Mouse (Mus musculus) forebrain, embryonic 10.5 days (tissue): Measurements from ENCODE around the gene Cldn2. TPM values are rescaled to one million over a fixed set of nuclear protein-coding genes. Genes with fewer than 3 reads are reported as not detected.
"Not testable (repeated sequence)": the region's sequence is repeated elsewhere in the genome, so short reads cannot be mapped to it uniquely, and the experiment has no call there.

Source experiments
- DNase-seq: peaks from one replicate; pipeline ENCODE4 v3.0.0-alpha.2; 2017; ENCODE audit warnings: low spot score; ENCODE audit errors: extremely low spot score
- H3K27ac ChIP-seq: fragments of 300-500 bp; sonication (generic); 2 replicates; pipeline ENCODE4 v1.5.1; 2016; ENCODE audit warnings: mild to moderate bottlenecking
- H3K27me3 ChIP-seq: fragments of 300-500 bp; sonication (generic); 2 replicates; pipeline ENCODE4 v1.6.1; 2016; ENCODE audit warnings: mild to moderate bottlenecking; ENCODE audit not compliant: poor library complexity, severe bottlenecking
- H3K36me3 ChIP-seq: fragments of 300-500 bp; sonication (generic); replicated peaks from 2 replicates; pipeline ENCODE4 v1.6.1; 2016; ENCODE audit warnings: mild to moderate bottlenecking, moderate library complexity
- H3K4me1 ChIP-seq: fragments of 300-500 bp; sonication (generic); 2 replicates; pipeline ENCODE4 v1.6.1; 2016
- H3K4me3 ChIP-seq: fragments of 300-500 bp; sonication (generic); 2 replicates; pipeline ENCODE4 v1.5.1; 2016; ENCODE audit warnings: mild to moderate bottlenecking, moderate library complexity
- H3K9me3 ChIP-seq: fragments of 300-500 bp; sonication (generic); 2 replicates; pipeline ENCODE4 v1.6.1; 2016; ENCODE audit warnings: mild to moderate bottlenecking, moderate library complexity
- WGBS: fragments of 180-500 bp; shearing (Covaris S2); methylation state at CpG from one replicate; pipeline ENCODE4 v1.1.7; 2016; 5-methylcytosine and 5-hydroxymethylcytosine counted together
- polyA plus RNA-seq: library from polyadenylated mRNA; unstranded; fragments of >200 nt; fragmentation: Nextera tagmentation; extraction: Ambion mirVana; gene quantifications from 2 replicates; pipeline ENCODE4 v1.2.1, GENCODE M21; 2016

Gene Cldn2
- 0.25 TPM in 1 of 2 replicates, not detected in the other for polyA plus RNA-seq

GRCm38 (mm10) chrX:139800406-139800878 lies at the start of gene Cldn2:
TSS of gene Cldn2 (plus strand) at chrX:139800828.
- no peaks in the 10 kb centered on the region for H3K36me3 ChIP-seq
- H3K27me3 ChIP-seq = peaks cover 94% of the 10 kb centered on the region
- DNase-seq = no peak
- H3K27ac ChIP-seq = no peak within 1 kb of the TSS
- H3K4me1 ChIP-seq = no peaks in the 10 kb centered on the region; the same call in 1 of the 2 replicates
- no peaks in the 10 kb centered on the region for H3K9me3 ChIP-seq
- H3K4me3 ChIP-seq = no peak within 1 kb of the TSS
- 69% methylated on average over 8 of the region's 8 CpGs for WGBS

GRCm38 (mm10) chrX:139751855-139752254 lies 48.8 kb upstream of the Cldn2 start:
- peak; percentile 15 for DNase-seq
- Histone ChIP-seq H3K9me3 (no peaks in the 10 kb centered on the region; the same call in 1 of the 2 replicates), H3K36me3 (no peaks in the 10 kb centered on the region), H3K4me1 (no peaks in the 10 kb centered on the region), H3K27ac (no peak overlapping the region), H3K4me3 (no peak overlapping the region), H3K27me3 (peaks cover 27% of the 10 kb centered on the region)
- 0% methylated on average over 1 of the region's 1 CpGs for WGBS

GRCm38 (mm10) chrX:139758634-139759033 lies 42.0 kb upstream of the Cldn2 start:
- not testable (repeated sequence) for H3K9me3 ChIP-seq, H3K36me3 ChIP-seq, H3K4me3 ChIP-seq, DNase-seq, H3K4me1 ChIP-seq, H3K27ac ChIP-seq
- H3K27me3 ChIP-seq = peaks cover 19% of the 10 kb centered on the region
- WGBS = 88% methylated on average over 3 of the region's 3 CpGs

- DNase-seq = no peak
- H3K4me3 ChIP-seq = no peak overlapping the region
- 90% methylated on average over 2 of the region's 2 CpGs for WGBS
Measured at GRCm38 (mm10) chrX:139762546-139762945, 38.1 kb upstream of the Cldn2 start.

GRCm38 (mm10) chrX:139769975-139770637 lies 30.5 kb upstream of the Cldn2 start:
- no peak overlapping the region for H3K27ac ChIP-seq
- 86% methylated on average over 13 of the region's 13 CpGs for WGBS
- no peaks in the 10 kb centered on the region for H3K4me1 ChIP-seq
- H3K27me3 ChIP-seq = peaks cover 82% of the 10 kb centered on the region
- no peak for DNase-seq
- no peak overlapping the region for H3K4me3 ChIP-seq
- no peaks in the 10 kb centered on the region for H3K36me3 ChIP-seq
- H3K9me3 ChIP-seq = no peaks in the 10 kb centered on the region

More at GRCm38 (mm10) chrX:139762546-139762945, 38.1 kb upstream of the Cldn2 start:
- Histone ChIP-seq H3K36me3 (no peaks in the 10 kb centered on the region), H3K27me3 (peaks cover 18% of the 10 kb centered on the region), H3K9me3 (no peaks in the 10 kb centered on the region), H3K4me1 (no peaks in the 10 kb centered on the region), H3K27ac (no peak overlapping the region)

- Histone ChIP-seq H3K36me3 (no peaks in the 10 kb centered on the region), H3K4me1 (no peaks in the 10 kb centered on the region), H3K27ac (no peak overlapping the region), H3K9me3 (no peaks in the 10 kb centered on the region), H3K4me3 (no peak overlapping the region), H3K27me3 (peaks cover 87% of the 10 kb centered on the region)
- WGBS = 35% methylated on average over 18 of the region's 18 CpGs
- DNase-seq = peak; percentile 45
Measured at GRCm38 (mm10) chrX:139774309-139775083, 26.1 kb upstream of the Cldn2 start.

- Histone ChIP-seq H3K9me3 (no peaks in the 10 kb centered on the region), H3K27ac (no peak overlapping the region), H3K4me1 (no peaks in the 10 kb centered on the region), H3K36me3 (no peaks in the 10 kb centered on the region), H3K4me3 (no peak overlapping the region), H3K27me3 (peaks cover 87% of the 10 kb centered on the region)
- 76% methylated on average over 7 of the region's 7 CpGs for WGBS
- no peak for DNase-seq
Measured at GRCm38 (mm10) chrX:139775084-139775612, 25.5 kb upstream of the Cldn2 start.

- Histone ChIP-seq H3K4me1 (peaks cover 5% of the 10 kb centered on the region), H3K36me3 (no peaks in the 10 kb centered on the region), H3K27ac (no peak overlapping the region), H3K9me3 (no peaks in the 10 kb centered on the region), H3K27me3 (peaks cover 87% of the 10 kb centered on the region), H3K4me3 (no peak overlapping the region)
- no peak for DNase-seq
- 48% methylated on average over 4 of the region's 4 CpGs for WGBS
Measured at GRCm38 (mm10) chrX:139777357-139777756, 23.3 kb upstream of the Cldn2 start.

- Histone ChIP-seq H3K27ac (no peak overlapping the region), H3K9me3 (no peaks in the 10 kb centered on the region), H3K27me3 (peaks cover 96% of the 10 kb centered on the region), H3K4me3 (no peak overlapping the region), H3K4me1 (peaks cover 14% of the 10 kb centered on the region), H3K36me3 (no peaks in the 10 kb centered on the region)
- DNase-seq = no peak
- WGBS = 76% methylated on average over 1 of the region's 1 CpGs
Measured at GRCm38 (mm10) chrX:139778886-139779285, 21.7 kb upstream of the Cldn2 start.

- Histone ChIP-seq H3K4me3 (no peak overlapping the region), H3K27ac (no peak overlapping the region), H3K27me3 (peaks cover 99% of the 10 kb centered on the region), H3K9me3 (no peaks in the 10 kb centered on the region), H3K4me1 (peaks cover 14% of the 10 kb centered on the region), H3K36me3 (no peaks in the 10 kb centered on the region)
- 84% methylated on average over 5 of the region's 5 CpGs for WGBS
- DNase-seq = no peak
Measured at GRCm38 (mm10) chrX:139779401-139779800, 21.2 kb upstream of the Cldn2 start.

GRCm38 (mm10) chrX:139780988-139781387 lies 19.6 kb upstream of the Cldn2 start:
- peaks cover 99% of the 10 kb centered on the region for H3K27me3 ChIP-seq
- H3K27ac ChIP-seq = no peak overlapping the region
- no peaks in the 10 kb centered on the region for H3K36me3 ChIP-seq
- no peaks in the 10 kb centered on the region for H3K9me3 ChIP-seq
- WGBS = 64% methylated on average over 3 of the region's 3 CpGs
- no peak for DNase-seq
- H3K4me1 ChIP-seq = peaks cover 14% of the 10 kb centered on the region
- no peak overlapping the region for H3K4me3 ChIP-seq

- DNase-seq = no peak
- H3K36me3 ChIP-seq = no peaks in the 10 kb centered on the region
- H3K27me3 ChIP-seq = peaks cover 99% of the 10 kb centered on the region
- peaks cover 14% of the 10 kb centered on the region for H3K4me1 ChIP-seq
- no peaks in the 10 kb centered on the region for H3K9me3 ChIP-seq
- H3K4me3 ChIP-seq = no peak overlapping the region
- 80% methylated on average over 4 of the region's 4 CpGs for WGBS
- no peak overlapping the region for H3K27ac ChIP-seq
Measured at GRCm38 (mm10) chrX:139781563-139781962, 19.1 kb upstream of the Cldn2 start.
